Mouse (Mus musculus) embryo, embryonic 11 days (tissue): ENCODE measurements around the gene Notum.

Experiments
- DNase-seq: peaks from one replicate; pipeline ENCODE4 v3.0.0-alpha.2; 2015

Gene Notum

GRCm38 (mm10) chr11:120673594-120674122 lies 12.7 kb upstream of the Notum start:
- DNase-seq = no peak

DNA sequence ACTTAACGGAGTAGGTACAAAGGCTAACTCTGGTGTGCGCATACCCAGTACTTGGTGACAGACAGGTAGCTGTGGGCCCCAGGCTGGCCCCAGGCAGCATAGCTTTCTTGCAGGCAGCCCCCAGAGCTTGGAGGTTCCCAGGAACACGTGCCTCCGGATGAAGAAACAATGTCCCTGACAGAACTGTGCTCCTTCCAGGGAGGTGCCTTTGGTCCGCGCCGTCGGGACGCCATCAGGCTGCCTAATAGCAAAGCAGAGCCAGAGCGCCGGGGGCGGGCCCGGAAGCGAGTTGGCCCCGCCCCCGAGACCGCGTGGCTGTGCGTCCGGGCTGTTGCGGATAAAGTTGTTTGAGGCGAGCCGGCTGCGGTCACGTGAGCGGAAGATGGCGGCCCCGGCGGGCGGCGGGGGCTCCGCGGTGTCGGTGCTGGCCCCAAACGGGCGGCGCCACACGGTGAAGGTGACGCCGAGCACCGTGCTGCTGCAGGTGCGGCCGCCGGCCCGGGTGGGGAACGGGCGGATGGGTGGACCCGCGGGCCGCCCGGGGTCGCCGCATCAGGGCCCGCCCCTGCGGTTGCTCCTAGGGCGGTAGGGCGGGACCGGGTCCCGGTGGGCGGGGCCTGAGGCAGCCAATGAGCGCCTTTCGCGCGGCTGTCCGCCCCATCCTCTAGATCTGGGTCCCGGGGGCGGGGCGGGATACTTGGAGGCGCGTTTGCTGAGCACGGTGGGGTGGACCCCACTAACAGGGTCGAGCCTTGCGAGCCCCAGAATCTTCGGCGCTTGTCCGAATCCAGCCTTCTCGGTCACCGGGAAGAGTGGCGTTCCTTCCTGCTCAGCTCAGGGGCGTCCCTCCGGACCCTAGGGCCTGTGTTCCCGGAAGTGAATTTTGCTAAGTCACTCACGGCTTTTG lies 12.0 kb upstream of the Notum start, which contains the start of gene Aspscr1:
TSS of gene Aspscr1 (plus strand) at position 287 of the 907 bp plus-strand sequence.
- DNase-seq = peak; percentile 98

GRCm38 (mm10) chr11:120666617-120667016 lies 5.6 kb upstream of the Notum start:
- DNase-seq = peak; percentile 62

DNA sequence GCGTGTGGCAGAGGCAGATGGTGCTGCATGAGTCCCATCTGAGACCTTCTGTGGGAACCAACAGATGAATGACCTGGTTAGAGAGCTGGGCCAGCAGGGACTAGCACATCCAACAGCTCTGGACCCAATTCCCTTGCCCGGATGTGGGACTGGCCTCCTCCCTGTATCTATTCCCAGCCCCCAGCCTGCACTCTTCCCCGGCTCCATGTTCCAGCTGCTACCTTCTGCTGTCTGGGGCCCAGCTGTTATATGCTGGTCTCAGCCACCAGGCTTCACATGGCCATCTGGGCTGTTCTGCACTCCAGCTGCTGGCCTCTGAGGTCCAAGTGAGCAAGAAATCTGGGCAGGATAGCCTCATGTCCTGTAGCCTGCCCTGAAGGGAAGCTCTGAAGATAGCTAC lies 4.4 kb upstream of the Notum start:
- DNase-seq = no peak

- no peak for DNase-seq
Observed at GRCm38 (mm10) chr11:120663714-120664113, 2.7 kb upstream of the Notum start.

DNA sequence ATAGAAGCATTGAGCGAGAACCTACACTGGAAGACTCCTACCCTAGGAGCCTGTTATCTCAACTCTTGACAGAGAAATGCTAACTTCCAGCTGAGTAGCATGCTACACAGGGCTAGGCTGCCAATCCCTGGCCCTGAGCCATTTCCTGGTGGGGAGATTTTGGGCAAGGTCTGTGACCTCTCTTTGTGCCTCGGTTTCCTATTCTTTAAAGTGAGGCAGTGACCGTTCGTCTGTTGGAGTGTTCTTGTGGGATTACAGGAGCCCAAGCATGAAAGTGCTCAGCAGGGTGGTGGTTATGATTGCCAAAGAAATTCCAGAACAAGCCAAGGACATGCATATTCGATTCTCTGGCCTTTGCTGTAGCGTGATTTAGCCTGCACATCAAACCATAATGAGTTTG lies 1.8 kb upstream of the Notum start:
- no peak for DNase-seq

DNA sequence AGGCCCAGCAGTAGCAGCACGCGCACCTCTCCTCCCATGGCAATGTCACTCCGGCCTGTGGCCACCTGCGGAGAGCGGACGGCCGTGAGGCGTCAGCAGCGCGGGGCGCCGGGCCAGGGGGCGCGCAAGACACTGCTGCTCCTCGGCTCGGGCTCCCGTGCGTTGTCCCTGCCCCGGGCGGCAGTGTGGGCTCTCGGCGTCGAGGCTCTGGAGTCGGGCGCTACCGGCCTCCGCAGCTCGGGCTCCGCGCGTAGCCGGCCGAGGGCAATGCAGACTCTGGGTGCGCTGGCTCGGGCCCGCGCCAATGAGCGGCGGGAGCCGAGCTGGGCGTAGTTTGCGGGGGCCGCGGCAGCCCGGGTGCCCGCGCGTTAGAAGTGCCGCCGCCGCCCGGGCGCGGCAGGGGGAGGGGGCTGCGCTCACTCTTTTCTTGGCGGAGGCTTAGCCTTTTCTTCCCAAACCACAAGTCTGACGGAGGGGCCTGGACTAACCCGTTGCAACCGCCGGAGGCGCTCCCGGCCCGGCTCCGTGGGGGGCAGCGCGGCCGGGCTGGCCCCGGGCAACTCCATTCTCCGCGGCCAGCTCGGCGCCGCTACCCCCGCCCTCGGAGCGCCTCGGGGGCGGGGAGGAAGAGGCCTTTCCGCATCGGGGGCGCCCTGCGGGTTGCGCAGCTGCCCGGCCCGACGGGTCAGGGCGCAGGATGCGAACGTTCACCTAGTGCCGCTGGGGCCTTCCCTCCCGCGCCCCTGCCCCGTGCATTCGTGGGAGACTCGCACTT lies 487 bp downstream of the Notum start:
- peak; percentile 79 for DNase-seq

DNA sequence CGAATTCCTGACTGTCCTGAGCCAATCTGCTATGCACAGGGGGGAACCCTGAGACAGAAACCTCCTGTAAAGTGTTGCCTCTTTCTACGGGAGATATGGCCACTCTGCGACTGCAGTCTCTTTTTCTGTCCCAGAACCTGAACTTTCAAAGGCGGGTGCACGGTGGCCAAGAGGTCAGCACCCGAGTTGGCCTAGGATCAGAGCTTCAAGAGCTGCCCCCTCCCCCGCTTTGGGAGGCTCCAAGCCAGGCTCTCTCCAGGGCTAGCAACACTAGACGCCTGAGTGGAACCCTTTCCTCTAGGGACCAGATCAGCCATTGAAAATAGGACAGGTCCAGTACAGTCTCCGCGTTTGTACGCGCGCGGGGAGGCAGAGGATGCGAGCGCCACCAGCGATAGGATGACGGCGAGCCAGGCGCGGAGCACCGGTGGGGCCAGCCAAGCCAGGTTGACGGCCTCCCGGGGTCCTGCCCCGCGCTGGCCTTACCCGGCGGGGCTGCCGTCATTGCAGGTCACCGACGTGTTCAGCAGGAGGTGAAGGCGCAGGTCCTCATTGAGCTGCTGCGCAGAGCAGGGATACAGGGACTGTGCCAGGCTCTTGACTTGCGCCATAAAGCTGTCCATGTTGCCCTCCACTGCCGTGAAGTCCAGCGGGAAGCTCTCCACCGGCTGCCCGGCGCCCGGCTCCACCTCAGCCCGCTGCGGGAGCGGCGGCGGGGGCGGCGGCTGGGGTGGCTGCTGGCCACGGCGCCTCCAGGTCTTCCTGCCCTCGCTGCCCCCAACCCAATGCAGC lies 1.3 kb downstream of the Notum start:
- DNase-seq = peak; percentile 22

GRCm38 (mm10) chr11:120658876-120659410 lies 2.0 kb downstream of the Notum start:
- DNase-seq = peak; percentile 88

GRCm38 (mm10) chr11:120657301-120657700 lies 3.7 kb downstream of the Notum start:
- DNase-seq = no peak

DNA sequence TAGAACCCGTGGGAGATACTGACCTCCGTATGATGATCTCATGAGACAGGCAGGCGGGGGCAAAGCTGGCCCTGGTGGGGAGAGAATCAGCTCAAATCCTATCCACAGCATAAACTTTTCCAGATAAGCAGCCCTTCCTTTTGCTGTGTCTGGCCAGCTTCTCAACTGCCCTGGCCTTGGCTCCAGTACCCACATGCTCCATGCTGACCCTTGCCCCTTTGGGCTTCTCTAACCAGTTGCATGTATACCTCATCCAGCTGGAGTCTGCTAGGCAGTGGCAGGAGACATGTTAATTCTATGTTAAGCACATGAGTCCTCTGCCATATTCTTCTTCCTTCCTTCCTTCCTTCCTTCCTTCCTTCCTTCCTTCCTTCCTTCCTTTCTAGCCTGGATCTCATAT lies 6.2 kb downstream of the Notum start:
- no peak for DNase-seq

DNA sequence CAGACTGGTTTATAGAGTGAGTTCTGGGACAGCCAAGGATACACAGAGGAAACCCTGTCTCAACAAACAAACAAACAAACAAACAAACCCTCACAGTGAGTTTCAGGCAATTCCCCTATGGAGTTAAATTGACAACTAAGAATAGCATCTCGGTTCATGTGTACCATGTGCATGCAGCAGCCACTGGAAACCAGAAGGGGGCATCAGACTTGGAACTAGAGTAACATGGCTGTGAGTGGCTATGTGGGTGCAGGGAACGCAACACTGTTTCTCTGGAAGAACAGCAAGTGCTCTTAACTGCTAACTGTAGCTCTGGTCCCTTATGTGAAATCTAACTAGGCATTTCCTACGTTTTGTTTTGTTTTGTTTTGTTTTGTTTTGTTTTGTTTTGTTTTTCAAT lies 9.1 kb downstream of the Notum start:
- DNase-seq = no peak

DNA sequence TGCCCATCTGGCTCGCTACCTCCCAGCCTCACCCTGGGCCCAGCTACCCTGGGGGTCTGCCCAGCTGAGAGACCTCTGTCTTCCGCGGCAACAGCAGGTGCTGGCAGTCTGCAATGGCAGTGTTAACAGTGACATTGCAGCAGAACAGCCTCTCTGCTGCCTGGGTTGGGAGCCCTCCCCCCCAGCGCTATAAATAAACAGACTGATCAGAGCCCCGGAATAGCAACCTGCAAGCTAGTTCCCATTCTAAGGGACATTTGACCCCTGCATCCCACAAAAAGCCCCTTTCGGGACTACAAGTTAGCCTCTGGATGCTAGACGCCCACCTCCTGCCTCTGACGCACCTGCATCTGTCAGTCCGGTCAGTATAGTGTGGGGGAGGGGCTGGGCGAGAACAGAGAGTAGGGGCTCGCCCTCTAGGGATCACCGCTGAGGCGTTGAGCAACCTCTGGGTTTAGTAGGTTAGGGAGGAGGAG lies 12.9 kb downstream of the Notum start, which contains the start of gene Myadml2:
TSS of gene Myadml2 (minus strand) at position 158 of the 476 bp plus-strand sequence.
- DNase-seq = peak; percentile 58

DNA sequence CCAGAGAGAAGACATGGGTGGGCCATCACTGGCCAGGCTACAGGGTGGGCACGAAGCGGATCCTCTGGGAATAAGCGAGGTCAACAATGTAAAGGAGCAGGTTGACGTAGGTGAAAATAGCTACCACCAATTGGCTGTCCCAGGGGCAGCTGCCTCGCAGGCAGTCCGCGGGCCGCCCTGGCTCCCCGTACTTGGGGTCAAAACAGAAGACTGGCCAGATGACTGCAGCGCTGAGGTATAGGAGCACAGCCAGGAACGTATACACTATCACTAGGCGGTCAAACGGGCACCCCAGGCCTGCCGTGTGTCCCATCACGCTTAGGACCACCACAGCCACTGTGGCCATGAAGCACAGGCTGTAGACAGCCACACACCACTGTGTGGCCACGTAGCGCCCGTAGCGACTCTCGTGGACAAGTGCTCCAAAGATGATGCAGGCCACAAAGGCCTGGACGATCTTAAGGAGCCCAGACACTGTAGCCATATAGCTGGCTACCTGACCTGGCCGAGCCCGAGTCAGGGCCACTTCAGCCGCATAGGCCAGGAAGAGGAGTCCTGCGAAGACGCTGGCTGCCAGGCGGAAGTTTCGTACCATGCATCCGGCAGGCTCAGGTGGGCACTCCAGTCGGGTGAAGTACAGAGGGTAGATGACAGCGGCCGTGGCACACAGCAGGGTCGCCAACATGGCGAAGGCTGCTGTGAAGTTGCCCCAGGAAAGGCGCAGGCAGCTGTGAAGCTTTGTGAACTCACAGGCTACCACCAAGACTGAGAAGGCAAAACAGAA lies 13.7 kb downstream of the Notum start:
- DNase-seq = no peak

- peak; percentile 96 for DNase-seq
Observed at GRCm38 (mm10) chr11:120643601-120643987, 17.4 kb downstream of the Notum start, which contains the start of gene Pycr1. Gene Pycr1 (minus strand): TSS chr11:120643769.

DNA sequence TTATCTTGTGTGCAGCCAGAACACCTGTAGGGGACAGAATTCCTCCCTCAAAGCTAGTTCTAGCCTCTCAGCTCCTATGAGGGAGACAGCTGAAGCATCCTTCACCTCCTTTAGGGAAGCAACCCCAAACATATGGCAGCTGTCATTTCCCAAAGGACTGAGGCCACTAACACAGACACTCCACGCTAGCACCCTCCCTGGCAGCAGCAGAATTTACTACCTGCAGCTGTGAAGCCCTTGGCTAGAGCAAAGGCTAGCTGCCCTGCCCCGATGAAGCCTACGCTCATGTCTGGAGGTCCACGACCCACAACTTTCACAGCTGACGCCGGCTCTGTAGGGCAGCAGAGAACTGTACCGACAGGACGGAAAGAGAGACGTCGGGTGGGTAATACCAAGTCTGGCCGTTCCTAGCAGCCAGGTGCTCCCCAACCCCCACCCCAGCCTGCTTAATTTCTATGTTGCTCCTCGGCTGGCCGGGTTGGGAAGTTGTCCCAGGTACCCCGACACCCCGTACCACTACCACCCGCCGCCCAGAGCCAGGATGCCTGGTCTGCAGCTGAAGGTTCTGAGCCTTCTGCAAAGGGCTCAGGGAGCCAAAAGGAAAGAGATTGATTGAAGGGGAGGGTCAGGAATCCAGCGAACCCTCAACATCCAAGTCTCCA lies 17.9 kb downstream of the Notum start:
- DNase-seq = no peak

- DNase-seq = no peak
Observed at GRCm38 (mm10) chr11:120641869-120642268, 19.1 kb downstream of the Notum start.

DNA sequence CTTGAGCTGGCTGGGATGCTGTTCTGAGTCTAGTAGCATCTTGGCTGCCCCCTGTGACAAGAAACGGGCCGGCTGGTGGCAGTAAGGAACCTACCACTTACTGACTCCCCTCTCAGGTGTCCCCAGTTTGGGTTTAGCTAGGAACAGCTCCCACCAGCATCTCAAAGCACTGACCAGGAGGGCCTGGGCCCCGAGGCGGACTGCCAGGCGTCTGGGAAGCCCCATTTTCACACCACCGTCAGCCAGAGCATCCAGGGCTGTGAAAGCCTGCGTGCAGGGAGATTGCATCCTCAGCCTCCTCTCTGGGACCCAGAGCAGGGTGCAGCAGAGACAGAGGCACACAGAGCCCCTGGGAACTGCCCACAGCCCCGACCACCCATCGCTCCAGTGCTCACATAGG lies 19.7 kb downstream of the Notum start:
- DNase-seq = no peak

DNA sequence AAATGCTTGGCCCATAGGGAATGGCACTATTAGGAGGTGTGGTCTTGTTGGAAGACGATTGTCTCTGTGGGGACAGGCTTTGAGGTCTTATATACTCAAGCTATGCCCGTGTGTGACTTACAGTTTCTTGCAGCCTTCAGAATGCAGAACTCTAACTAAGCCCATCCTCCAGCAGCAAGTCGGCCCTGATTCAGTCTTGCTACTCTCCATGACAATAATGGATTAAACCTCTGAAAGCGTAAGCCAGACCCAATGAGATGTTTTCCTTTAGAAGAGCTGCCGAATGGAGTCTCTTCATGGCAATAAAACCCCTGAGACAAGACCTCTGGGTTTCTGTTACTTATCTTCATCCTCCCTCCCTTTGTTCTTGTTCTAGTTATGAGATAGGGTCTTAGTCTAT lies 26.2 kb downstream of the Notum start:
- DNase-seq = no peak

- DNase-seq = peak; percentile 99
Observed at GRCm38 (mm10) chr11:120633520-120634343, 27.2 kb downstream of the Notum start, which contains the start of gene Mafg. Gene Mafg (minus strand): TSS chr11:120633600.
